Mouse (Mus musculus) midbrain, embryonic 16.5 days (tissue): ENCODE data around the gene Clk2. TPM values are rescaled to one million over a fixed set of nuclear protein-coding genes. Genes with fewer than 3 reads are reported as not detected.

ENCODE experiments used
- ATAC-seq: fragments of 200-750 bp; cut with Nextera tagmentation; 2 replicates; pipeline ENCODE4 v1.8.0; 2017; ENCODE audit warnings: moderate TSS enrichment
- H3K27ac ChIP-seq: fragments of 300-500 bp; sonication (generic); 2 replicates; pipeline ENCODE4 v1.5.1; 2014; ENCODE audit warnings: mild to moderate bottlenecking, low read length, mixed read lengths
- H3K27me3 ChIP-seq: fragments of 300-500 bp; sonication (generic); 2 replicates; pipeline ENCODE4 v1.6.1; 2014; ENCODE audit warnings: low read depth, low read length, mixed read lengths; ENCODE audit not compliant: control insufficient read depth, insufficient read depth
- H3K36me3 ChIP-seq: fragments of 300-500 bp; sonication (generic); 2 replicates; pipeline ENCODE4 v1.6.1; 2014; ENCODE audit warnings: mild to moderate bottlenecking, low read length, moderate library complexity, mixed read lengths; ENCODE audit not compliant: control insufficient read depth, insufficient read depth
- H3K4me1 ChIP-seq: fragments of 300-500 bp; sonication (generic); 2 replicates; pipeline ENCODE4 v1.6.1; 2014; ENCODE audit warnings: mild to moderate bottlenecking, low read length, mixed read lengths; ENCODE audit not compliant: control insufficient read depth, insufficient read depth
- H3K4me2 ChIP-seq: fragments of 300-500 bp; sonication (generic); 2 replicates; pipeline ENCODE4 v1.6.1; 2014; ENCODE audit warnings: mild to moderate bottlenecking, low read length, mixed read lengths
- H3K4me3 ChIP-seq: fragments of 300-500 bp; sonication (generic); 2 replicates; pipeline ENCODE4 v1.5.1; 2014; ENCODE audit warnings: low read depth, mild to moderate bottlenecking, low read length, moderate library complexity, mixed read lengths
- H3K9ac ChIP-seq: fragments of 300-500 bp; sonication (generic); 2 replicates; pipeline ENCODE4 v1.6.1; 2014; ENCODE audit warnings: low read depth, low read length, mixed read lengths
- H3K9me3 ChIP-seq: fragments of 300-500 bp; sonication (generic); replicated peaks from 2 replicates; pipeline ENCODE4 v1.6.1; 2014; ENCODE audit warnings: mild to moderate bottlenecking, low read length, mixed read lengths; ENCODE audit not compliant: control insufficient read depth, poor library complexity, severe bottlenecking
- WGBS: fragments of 180-500 bp; shearing (Covaris S2); extraction: QIAGEN DNeasy Blood & Tissue Kit; methylation state at CpG from one replicate; pipeline ENCODE4 v1.1.7; 2014; 5-methylcytosine and 5-hydroxymethylcytosine counted together
- polyA plus RNA-seq: library from polyadenylated mRNA; unstranded; fragments of >200 nt; fragmentation: Nextera tagmentation; extraction: Ambion mirVana; gene quantifications from 2 replicates; pipeline ENCODE4 v1.2.1, GENCODE M21; 2015

Clk2 gene
- polyA plus RNA-seq, 1 experiment from 2014 or later: 15.9 TPM

DNA sequence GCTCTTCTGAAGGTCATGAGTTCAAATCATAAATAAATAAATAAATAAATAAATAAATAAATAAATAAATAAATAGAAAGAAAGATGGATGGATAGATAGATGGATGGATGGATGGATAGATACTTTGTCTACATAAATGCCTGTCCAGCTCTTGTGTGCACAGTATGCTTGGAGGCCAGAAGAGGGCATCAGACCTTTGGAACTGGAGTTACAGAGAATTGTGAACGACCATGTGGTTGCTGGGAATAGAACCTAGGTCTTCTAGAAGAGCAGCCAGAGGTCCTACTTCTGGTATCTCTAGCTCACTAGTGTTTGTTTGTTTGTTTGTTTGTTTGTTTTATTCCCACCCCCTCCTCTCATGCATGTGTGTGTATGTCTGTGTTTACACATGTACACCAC, 28.8 kb downstream of the Clk2 start:
- H3K9me3 ChIP-seq: no peaks in the 10 kb centered on the region
- H3K9ac ChIP-seq: no peak overlapping the region
- WGBS: 65% methylated on average over 1 of the region's 1 CpGs
- no peak for ATAC-seq
- no peak overlapping the region for H3K4me3 ChIP-seq
- H3K36me3 ChIP-seq: no peaks in the 10 kb centered on the region
- no peak overlapping the region for H3K4me2 ChIP-seq
- no peak overlapping the region for H3K27ac ChIP-seq
- no peaks in the 10 kb centered on the region for H3K27me3 ChIP-seq
- H3K4me1 ChIP-seq: peaks cover 10% of the 10 kb centered on the region

DNA sequence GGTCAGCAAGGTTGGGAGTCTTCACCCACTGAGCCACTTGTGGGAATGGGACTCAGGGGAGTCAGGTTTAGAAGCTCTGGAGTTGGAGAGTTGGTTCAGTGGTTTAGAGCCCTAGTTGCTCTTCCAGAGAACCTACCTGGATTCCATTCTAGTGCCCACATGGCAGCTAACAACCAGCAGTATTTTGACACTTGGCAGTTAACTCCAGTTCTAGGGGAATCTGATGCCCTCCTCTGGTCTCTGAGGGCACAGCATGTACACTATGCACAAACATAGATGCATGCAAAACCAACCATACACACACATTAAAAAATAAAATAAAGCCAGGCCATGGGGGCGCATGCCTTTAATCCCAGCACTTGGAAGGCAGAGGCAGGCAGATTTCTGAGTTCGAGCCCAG, 29.3 kb downstream of the Clk2 start:
- WGBS: 88% methylated on average over 2 of the region's 2 CpGs
- ATAC-seq: no peak
- Histone ChIP-seq H3K27me3 (no peaks in the 10 kb centered on the region), H3K27ac (no peak overlapping the region), H3K9me3 (no peaks in the 10 kb centered on the region), H3K4me1 (peaks cover 10% of the 10 kb centered on the region), H3K9ac (no peak overlapping the region), H3K4me2 (no peak overlapping the region), H3K36me3 (no peaks in the 10 kb centered on the region), H3K4me3 (no peak overlapping the region)

DNA sequence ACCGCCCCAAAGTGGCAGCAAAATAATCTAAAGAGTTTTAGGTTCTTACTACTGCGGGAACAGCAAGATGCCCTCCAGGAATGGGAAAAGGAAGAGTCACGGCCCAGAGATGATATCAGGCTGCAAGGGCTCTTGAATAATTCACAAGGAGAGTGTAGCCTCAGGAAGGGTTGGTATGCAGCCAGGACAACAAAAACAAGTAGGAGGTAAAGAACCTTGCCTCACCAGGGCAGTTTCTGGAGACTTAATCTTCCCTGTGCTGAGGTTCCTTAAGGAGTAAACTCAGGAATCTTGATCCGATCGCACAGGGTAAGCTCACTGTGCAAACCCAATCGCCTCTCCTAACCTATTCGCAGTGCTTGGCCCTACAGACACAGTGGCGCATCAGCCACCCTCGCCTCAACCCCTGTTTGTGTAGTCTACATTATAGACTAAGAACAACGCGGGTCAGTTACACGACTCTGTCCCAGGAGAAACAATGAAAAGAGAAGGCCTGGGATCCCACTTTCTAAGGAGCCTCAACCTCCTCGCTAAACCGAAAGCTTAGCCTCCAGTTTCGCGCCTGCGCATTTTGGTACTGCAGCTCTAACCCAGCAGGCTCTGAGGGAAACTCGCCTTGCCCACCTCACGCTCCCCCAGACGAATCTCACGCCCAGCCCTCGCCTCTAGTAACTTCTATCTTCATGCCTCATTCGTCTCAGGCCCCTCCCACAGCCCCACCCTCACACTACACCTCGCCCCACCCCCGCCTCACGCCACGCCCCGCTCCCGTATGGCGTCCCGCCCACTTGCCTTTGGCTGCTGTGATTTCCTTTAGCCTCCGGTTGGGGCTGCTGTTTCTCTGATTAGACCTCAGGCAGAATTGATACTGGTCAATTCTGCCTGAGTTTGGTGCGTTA, 31.6 kb downstream of the Clk2 start:
- H3K4me3 ChIP-seq: peak overlapping the region; percentile 41
- peaks cover 10% of the 10 kb centered on the region for H3K4me1 ChIP-seq
- H3K9ac ChIP-seq: peak overlapping the region; percentile 70
- H3K36me3 ChIP-seq: no peaks in the 10 kb centered on the region
- H3K4me2 ChIP-seq: peak overlapping the region; percentile 81
- H3K9me3 ChIP-seq: no peaks in the 10 kb centered on the region
- no peaks in the 10 kb centered on the region for H3K27me3 ChIP-seq
- 6% methylated on average over 33 of the region's 33 CpGs for WGBS
- peak; percentile 90 for ATAC-seq
- H3K27ac ChIP-seq: peak overlapping the region; percentile 74

DNA sequence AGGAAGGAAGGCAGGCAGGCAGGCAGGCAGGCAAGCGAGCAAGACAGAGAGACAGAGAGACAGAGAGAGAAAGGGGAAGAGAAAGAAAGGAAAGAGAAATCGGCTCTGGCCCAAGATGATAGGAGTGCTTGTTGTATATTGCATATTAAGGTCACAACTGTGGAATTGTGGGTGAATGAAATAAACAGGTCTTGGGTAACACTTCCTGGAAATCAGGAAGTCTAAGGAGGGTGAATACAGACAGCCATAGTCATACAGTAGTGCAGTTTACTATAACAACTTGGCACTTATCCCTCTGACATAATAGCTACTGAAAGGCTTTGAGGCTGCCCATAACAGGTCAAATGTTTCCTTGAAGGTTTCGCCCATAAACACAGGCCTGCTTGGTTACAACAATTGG, 35.2 kb downstream of the Clk2 start:
- H3K4me3 ChIP-seq: no peak overlapping the region

DNA sequence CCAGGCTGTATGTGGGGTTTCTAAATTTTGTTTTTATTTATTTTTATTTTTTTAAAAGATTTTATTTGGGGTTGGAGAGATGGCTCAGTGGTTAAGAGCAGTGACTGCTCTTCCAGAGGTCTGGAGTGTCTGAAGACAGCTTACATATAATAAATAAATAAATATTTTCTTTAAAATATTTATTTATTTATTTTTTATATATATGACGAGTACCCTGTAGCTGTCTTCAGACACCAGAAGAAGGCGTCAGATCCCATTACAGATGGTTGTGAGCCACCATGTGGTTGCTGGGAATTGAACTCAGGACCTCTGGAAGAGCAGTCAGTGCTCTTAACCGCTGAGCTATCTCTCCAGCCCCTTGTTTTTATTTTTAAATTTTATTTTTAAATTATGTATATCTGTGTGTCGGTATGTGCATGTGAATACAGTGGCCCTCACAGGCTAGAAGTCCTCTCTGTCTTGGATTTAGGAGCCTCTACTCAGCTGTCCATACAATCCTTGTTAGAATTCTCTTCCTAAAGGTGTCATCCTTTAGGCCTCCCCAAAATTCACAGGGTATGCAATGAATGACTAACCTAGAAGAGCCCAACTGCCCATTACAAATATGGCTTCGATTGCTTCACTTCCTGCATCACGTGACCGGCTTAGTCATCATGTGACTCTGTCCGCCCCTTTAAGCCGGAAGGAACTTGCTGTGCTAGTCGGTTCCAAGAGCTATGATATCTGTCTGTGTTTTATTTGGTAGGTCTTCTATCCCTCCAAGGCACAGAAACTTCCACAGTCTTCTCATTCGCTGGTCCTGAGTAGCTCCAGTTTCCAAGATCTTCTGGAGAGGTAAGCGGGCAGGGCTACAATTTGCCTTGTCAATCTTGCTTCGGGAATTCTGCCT, 37.9 kb downstream of the Clk2 start, which contains the start of gene Gba:
TSS of gene Gba (plus strand) at position 676 of the 889 bp plus-strand sequence.
- H3K9ac ChIP-seq: peak within 1 kb of the TSS; percentile 73
- 26% methylated on average over 13 of the region's 13 CpGs for WGBS
- ATAC-seq: peak; percentile 83
- no peaks in the 10 kb centered on the region for H3K9me3 ChIP-seq
- peaks cover 5% of the 10 kb centered on the region for H3K4me1 ChIP-seq
- peak within 1 kb of the TSS; percentile 73 for H3K27ac ChIP-seq
- peaks cover 19% of the 10 kb centered on the region for H3K36me3 ChIP-seq
- peak within 1 kb of the TSS; percentile 64 for H3K4me3 ChIP-seq
- peak within 1 kb of the TSS; percentile 87 for H3K4me2 ChIP-seq
- H3K27me3 ChIP-seq: no peaks in the 10 kb centered on the region

More for the DNA sequence above, 35.2 kb downstream of the Clk2 start:
- Histone ChIP-seq H3K36me3 (peaks cover 5% of the 10 kb centered on the region; the same call in 1 of the 2 replicates), H3K27ac (no peak overlapping the region), H3K4me1 (peaks cover 15% of the 10 kb centered on the region), H3K27me3 (no peaks in the 10 kb centered on the region), H3K4me2 (no peak overlapping the region), H3K9me3 (no peaks in the 10 kb centered on the region), H3K9ac (no peak overlapping the region)
- 81% methylated on average over 3 of the region's 3 CpGs for WGBS
- no peak for ATAC-seq

DNA sequence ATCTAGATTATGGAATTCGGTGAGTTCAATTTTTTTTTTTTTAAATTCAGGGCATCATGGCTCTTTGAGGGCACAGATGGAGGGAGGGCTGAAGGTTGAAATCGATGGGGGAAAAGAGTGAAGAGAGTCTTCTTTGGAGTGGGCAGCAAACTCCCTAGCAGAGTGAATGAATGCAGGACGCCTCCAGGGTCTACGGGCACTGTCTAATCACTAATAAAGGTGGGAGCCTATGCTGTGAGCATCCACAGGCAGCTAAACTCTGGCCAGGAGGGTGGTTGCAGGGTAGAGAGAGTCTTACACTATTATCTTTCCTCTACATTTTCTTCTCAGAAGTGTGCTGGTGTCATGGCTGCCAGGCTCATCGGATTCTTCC, 38.5 kb downstream of the Clk2 start:
- peaks cover 5% of the 10 kb centered on the region for H3K4me1 ChIP-seq
- peak overlapping the region; percentile 67 for H3K27ac ChIP-seq
- H3K9me3 ChIP-seq: no peaks in the 10 kb centered on the region
- H3K36me3 ChIP-seq: peaks cover 25% of the 10 kb centered on the region
- H3K4me3 ChIP-seq: peak overlapping the region; percentile 64
- peak overlapping the region; percentile 87 for H3K4me2 ChIP-seq
- H3K9ac ChIP-seq: peak overlapping the region; percentile 73
- H3K27me3 ChIP-seq: no peaks in the 10 kb centered on the region
- ATAC-seq: peak; percentile 55; the same call in 1 of the 2 replicates
- WGBS: 42% methylated on average over 5 of the region's 5 CpGs

DNA sequence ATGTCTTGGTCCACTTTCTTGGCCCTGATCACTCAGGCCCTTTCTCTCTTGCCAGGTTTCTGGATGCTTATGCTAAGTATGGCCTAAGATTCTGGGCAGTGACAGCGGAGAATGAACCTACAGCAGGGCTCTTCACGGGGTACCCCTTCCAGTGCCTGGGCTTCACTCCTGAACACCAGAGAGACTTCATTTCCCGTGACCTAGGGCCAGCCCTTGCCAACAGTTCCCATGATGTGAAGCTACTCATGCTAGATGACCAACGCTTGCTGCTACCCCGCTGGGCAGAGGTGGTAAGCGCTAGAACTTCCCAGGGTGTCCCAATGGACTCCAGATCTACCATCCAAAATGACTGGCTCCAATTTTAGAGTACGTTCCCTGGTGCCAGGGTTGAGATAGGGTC, 41.5 kb downstream of the Clk2 start:
- Histone ChIP-seq H3K9ac (no peak overlapping the region), H3K9me3 (no peaks in the 10 kb centered on the region), H3K27ac (no peak overlapping the region), H3K4me2 (no peak overlapping the region), H3K27me3 (no peaks in the 10 kb centered on the region), H3K36me3 (peaks cover 39% of the 10 kb centered on the region), H3K4me3 (no peak overlapping the region), H3K4me1 (peaks cover 5% of the 10 kb centered on the region)
- no peak for ATAC-seq
- 92% methylated on average over 7 of the region's 7 CpGs for WGBS

DNA sequence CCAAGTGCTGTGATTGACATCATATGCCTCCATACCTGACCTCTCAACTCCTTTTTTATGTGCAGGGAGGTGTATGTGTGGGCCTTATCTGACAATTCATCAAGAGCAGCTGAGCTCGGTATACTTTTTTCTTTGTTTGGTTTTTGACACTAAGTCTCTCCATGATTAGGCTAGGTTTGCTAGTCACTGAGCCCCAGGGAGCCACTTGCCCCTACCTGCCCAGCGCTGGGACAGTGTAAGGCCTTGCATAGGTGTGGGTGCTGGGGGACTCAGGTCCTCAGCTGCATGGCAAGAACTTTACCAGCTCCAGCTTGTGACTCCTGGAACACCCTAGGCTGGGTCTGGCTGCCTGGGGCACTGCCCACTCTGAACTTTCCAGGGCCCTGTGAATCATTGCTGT, 42.1 kb downstream of the Clk2 start:
- H3K36me3 ChIP-seq: peaks cover 39% of the 10 kb centered on the region
- WGBS: 93% methylated on average over 2 of the region's 2 CpGs

More for the DNA sequence above, 42.1 kb downstream of the Clk2 start:
- Histone ChIP-seq H3K4me1 (peaks cover 5% of the 10 kb centered on the region), H3K9me3 (no peaks in the 10 kb centered on the region), H3K27ac (no peak overlapping the region), H3K4me3 (no peak overlapping the region), H3K9ac (no peak overlapping the region), H3K27me3 (no peaks in the 10 kb centered on the region), H3K4me2 (no peak overlapping the region)
- ATAC-seq: no peak
